Mouse (Mus musculus): Measurements from ENCODE around the gene Gskip.
A peak's percentile ranks its signal among the peaks of the same experiment; 100 is the strongest.

The Gskip gene

GRCm38 (mm10) chr12:105724616-105725015 lies 40.0 kb downstream of the Gskip start:
- no peak for DNase-seq

- DNase-seq: no peak
Measured at GRCm38 (mm10) chr12:105725736-105726135, 41.1 kb downstream of the Gskip start.

DNA sequence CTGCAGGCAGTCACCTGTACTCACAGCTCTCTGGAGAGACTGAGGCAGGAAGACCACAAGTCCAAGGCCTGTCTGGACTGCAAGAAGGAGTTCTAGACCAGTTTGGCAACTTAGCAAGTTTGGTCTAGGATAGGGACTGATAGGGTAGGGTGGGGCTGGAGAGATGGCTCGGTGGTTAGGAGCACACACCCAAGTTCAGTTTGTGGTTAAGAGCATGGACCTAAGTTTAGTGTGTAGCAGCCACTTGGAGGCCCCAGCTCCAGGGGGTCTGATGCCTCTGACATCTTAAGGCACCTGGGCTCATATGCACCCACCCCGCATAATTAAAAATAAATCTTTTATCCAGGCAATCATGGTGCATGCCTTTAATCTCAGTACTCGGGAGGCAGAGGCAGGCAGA lies 42.6 kb downstream of the Gskip start:
- DNase-seq: no peak

- peak; percentile 40 for DNase-seq
Measured at GRCm38 (mm10) chr12:105727964-105728363, 43.3 kb downstream of the Gskip start.

DNA sequence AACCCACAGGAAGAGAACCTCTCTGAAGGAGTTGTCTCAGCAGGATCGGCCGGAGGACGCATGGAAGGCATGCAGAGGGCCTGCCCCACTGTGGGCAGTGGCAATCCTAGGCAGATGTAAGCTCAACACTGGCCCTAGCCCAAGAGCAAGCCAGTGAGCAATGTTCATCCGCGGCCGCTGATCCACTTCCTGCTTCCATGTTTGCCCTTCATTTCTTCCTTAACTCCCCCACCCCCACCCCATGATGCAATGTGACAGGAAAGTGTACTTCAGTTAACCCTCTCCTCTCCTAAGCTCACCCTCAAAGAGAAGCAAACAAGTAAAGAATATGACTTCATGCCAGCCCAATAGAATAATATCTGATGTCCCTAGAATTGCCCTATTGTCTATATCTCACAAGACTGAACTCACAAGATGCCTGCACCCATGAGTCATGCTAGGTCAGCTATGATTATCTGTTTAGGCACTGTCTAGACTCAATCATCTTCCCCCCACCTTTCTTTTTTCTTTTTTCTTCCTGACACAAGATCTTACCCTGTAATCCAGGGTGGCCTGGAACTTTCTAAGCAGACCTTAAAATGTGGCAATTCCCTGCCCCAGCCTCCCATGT lies 46.3 kb downstream of the Gskip start:
- no peak for DNase-seq

- no peak for DNase-seq
Measured at GRCm38 (mm10) chr12:105733370-105734159, 48.9 kb downstream of the Gskip start.

GRCm38 (mm10) chr12:105735226-105735888 lies 50.7 kb downstream of the Gskip start:
- no peak for DNase-seq

- DNase-seq: no peak
Measured at GRCm38 (mm10) chr12:105735889-105736251, 51.2 kb downstream of the Gskip start.

GRCm38 (mm10) chr12:105738316-105739096 lies 53.9 kb downstream of the Gskip start:
- DNase-seq: no peak

DNA sequence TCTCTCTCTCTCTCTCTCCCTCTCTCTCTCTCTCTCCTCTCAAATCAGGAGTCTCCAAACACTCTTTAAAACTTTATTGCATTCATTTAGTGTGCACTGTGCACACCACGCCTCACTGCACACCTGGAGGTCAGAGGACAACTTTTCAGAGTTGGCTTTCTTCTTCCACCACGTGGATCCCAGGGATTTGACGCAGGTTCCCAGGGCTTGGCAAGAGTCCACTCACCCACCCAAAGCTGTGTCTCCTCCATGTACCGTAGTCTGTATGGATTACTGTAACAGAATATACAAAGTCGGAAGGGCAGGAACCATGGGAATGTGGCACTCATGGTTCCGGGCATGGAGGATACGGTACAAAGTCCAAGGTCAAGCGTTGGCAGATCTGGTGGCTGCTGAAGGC lies 55.0 kb downstream of the Gskip start:
- no peak for DNase-seq

DNA sequence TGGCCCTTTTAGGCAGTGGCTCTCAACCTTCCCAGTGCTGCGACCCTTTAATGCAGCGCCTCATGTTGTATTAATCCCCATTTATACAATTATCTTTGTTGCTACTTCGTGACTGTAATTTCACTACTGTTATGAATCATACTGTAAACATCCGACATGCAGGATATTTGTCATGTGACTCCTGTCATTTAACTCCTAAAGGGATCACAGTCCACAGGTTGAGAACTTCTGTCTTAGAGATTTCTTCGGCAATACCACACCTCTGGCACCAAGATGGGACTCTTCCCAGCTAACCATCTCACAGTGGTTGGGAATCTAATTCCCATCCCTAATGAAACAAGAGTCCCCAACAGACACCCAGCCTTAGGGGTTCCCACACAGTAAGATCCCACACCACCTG lies 63.5 kb downstream of the Gskip start:
- no peak for DNase-seq

All from right cerebral cortex, postnatal 4 days (tissue).